Mouse (Mus musculus) limb, embryonic 10.5 days (tissue): Measurements from ENCODE around the gene Pdgfd. TPM values are rescaled to one million over a fixed set of nuclear protein-coding genes. Genes with fewer than 3 reads are reported as not detected.

ENCODE experiments used
- DNase-seq: peaks from one replicate; pipeline ENCODE4 v3.0.0-alpha.2; 2017; ENCODE audit warnings: low spot score
- H3K27ac ChIP-seq: fragments of 300-500 bp; sonication (generic); 2 replicates; pipeline ENCODE4 v1.5.1; 2016; ENCODE audit warnings: mild to moderate bottlenecking
- H3K27me3 ChIP-seq: fragments of 300-500 bp; sonication (generic); 2 replicates; pipeline ENCODE4 v1.6.1; 2016; ENCODE audit warnings: low read depth, mild to moderate bottlenecking; ENCODE audit not compliant: poor library complexity, severe bottlenecking
- H3K36me3 ChIP-seq: fragments of 300-500 bp; sonication (generic); 2 replicates; pipeline ENCODE4 v1.6.1; 2016; ENCODE audit warnings: mild to moderate bottlenecking, moderate library complexity
- H3K4me1 ChIP-seq: fragments of 300-500 bp; sonication (generic); 2 replicates; pipeline ENCODE4 v1.6.1; 2016
- H3K4me3 ChIP-seq: fragments of 300-500 bp; sonication (generic); 2 replicates; pipeline ENCODE4 v1.5.1; 2016; ENCODE audit warnings: mild to moderate bottlenecking, moderate library complexity
- H3K9me3 ChIP-seq: fragments of 300-500 bp; sonication (generic); replicated peaks from 2 replicates; pipeline ENCODE4 v1.6.1; 2016; ENCODE audit warnings: mild to moderate bottlenecking
- WGBS: fragments of 180-500 bp; shearing (Covaris S2); methylation state at CpG from one replicate; pipeline ENCODE4 v1.1.7; 2016; 5-methylcytosine and 5-hydroxymethylcytosine counted together
- polyA plus RNA-seq: library from polyadenylated mRNA; unstranded; fragments of >200 nt; fragmentation: Nextera tagmentation; extraction: Ambion mirVana; gene quantifications from 2 replicates; pipeline ENCODE4 v1.2.1, GENCODE M21; 2016

Gene Pdgfd
- polyA plus RNA-seq, 1 experiment from 2014 or later, result 3.2 TPM

DNA sequence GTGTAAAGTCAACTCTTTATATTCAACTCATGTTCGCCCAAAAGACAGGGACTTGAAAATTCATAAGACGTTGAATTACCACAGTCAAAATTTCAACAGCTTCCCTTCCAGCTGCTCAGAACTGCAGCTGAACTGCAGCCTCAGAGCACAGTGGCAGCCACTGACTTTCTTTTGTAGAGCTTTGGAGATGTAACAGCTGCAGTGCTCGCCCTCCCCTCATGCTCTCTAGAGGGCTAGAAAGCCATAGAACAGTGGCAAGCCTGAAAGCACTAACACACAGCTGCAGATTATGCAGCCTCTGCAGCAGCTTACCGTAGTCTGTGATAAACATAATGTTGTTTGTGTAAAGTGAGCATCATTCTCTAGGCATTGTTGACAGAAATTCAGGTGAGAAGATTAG, 239.6 kb downstream of the Pdgfd start:
- Histone ChIP-seq H3K27ac (no peak overlapping the region), H3K4me3 (no peak overlapping the region), H3K27me3 (no peaks in the 10 kb centered on the region), H3K4me1 (no peaks in the 10 kb centered on the region), H3K36me3 (no peaks in the 10 kb centered on the region), H3K9me3 (no peaks in the 10 kb centered on the region)
- DNase-seq, result no peak
- WGBS, result 64% methylated on average over 4 of the region's 4 CpGs

- Histone ChIP-seq H3K36me3 (no peaks in the 10 kb centered on the region), H3K4me3 (no peak overlapping the region), H3K4me1 (no peaks in the 10 kb centered on the region), H3K27me3 (no peaks in the 10 kb centered on the region), H3K27ac (no peak overlapping the region), H3K9me3 (no peaks in the 10 kb centered on the region)
- DNase-seq, result no peak
Measured at GRCm38 (mm10) chr9:6424606-6425005, 256.2 kb downstream of the Pdgfd start.

Other genes starting within 250 kb of the Pdgfd start
- gene Ddi1, start 101.3 kb downstream of the Pdgfd start, polyA plus RNA-seq, result 0.03 and 0.04 TPM in 2 replicates